Mouse (Mus musculus): ENCODE data around the gene Elfn1.
"Not testable (repeated sequence)": the region's sequence is repeated elsewhere in the genome, so short reads cannot be mapped to it uniquely, and the experiment has no call there.

Elfn1 gene

GRCm38 (mm10) chr5:139964391-139964790 lies 56.6 kb downstream of the Elfn1 start:
- in situ Hi-C loops (cut with MboI; ENCODE audit: unreplicated experiment in 2 of 2) = no loop called here

GRCm38 (mm10) chr5:139965596-139965995 lies 57.9 kb downstream of the Elfn1 start:
- in situ Hi-C loops (cut with MboI; ENCODE audit: unreplicated experiment in 2 of 2) = no loop called here

GRCm38 (mm10) chr5:139969151-139969948 lies 61.6 kb downstream of the Elfn1 start:
- in situ Hi-C loops (cut with MboI; ENCODE audit: unreplicated experiment in 2 of 2) = no loop called here

DNA sequence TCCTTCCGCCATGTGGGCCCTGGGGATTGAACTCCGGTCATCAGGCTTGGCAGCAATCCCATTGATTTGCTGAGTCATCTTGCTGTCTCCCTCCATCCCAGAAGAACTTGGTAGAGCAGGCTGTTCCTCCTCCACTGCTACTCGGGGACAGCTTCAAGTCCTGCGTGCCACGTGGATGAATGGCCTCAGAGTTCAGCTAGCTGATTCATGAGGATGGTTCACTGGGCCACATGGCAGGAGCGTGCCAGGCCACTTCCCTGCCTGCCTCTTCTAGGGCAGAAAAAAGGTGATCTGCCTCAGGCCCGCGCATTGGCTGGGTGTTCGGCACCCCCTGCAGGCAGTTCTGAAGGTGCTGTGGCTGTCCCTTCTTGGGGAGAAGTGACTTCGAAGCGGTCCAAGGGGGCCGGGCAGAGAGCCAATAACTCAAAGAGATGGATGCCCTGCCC lies 62.5 kb downstream of the Elfn1 start:
- in situ Hi-C loops (cut with MboI; ENCODE audit: unreplicated experiment in 2 of 2) = no loop called here

DNA sequence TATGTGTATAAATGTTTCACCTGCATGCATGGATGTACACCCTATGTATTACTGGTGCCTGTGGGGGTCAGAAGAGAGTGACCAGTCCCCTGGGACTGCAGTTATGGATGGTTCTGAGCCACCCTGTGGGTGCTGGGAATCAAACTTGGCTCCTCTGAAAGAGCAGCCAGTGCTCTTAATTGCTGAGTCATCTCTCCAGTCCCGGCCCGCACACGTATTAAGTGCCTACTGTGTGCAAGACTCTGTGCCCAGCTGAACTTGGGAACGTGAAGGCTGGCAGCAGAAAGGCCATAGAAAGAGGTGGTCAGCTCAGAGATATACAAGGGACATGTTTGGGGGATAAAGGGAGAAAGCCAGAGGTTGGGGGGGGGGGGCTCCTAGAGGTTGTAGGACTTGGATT lies 68.8 kb downstream of the Elfn1 start:
- in situ Hi-C loops (cut with MboI; ENCODE audit: unreplicated experiment in 2 of 2) = no loop called here

- in situ Hi-C loops (cut with MboI; ENCODE audit: unreplicated experiment in 2 of 2) = no loop called here
Measured at GRCm38 (mm10) chr5:139977476-139977875, 69.7 kb downstream of the Elfn1 start.

- in situ Hi-C loops (cut with MboI; ENCODE audit: unreplicated experiment in 2 of 2) = no loop called here
Measured at GRCm38 (mm10) chr5:139978525-139979276, 71.0 kb downstream of the Elfn1 start.

GRCm38 (mm10) chr5:139979371-139979770 lies 71.6 kb downstream of the Elfn1 start:
- in situ Hi-C loops (cut with MboI; ENCODE audit: unreplicated experiment in 2 of 2) = no loop called here

- in situ Hi-C loops (cut with MboI; ENCODE audit: unreplicated experiment in 2 of 2) = no loop called here
Measured at GRCm38 (mm10) chr5:139981976-139982375, 74.2 kb downstream of the Elfn1 start.

GRCm38 (mm10) chr5:139985073-139985746 lies 77.5 kb downstream of the Elfn1 start:
- in situ Hi-C loops (cut with MboI; ENCODE audit: unreplicated experiment in 2 of 2) = no loop called here

DNA sequence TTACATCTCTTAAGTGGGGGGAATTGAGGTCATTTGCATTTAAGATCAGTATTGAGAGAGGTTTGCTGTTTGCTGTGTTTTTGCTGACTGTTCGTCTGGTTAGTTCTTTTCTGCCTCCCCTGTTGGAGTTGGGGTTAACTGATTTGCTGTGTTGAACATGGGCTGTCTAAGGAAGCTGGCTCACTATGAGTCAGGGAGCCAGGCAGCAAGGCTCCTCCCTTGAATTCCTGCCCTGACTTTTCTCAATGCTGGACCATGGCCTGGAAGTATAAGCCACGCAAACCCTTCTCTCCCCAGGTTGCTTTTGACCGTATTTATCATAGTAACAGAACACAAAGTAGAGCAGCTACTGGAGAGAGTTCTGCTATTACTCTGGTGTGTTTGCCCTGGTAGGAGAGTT lies 83.8 kb downstream of the Elfn1 start:
- in situ Hi-C loops (cut with MboI; ENCODE audit: unreplicated experiment in 2 of 2) = no loop called here

- in situ Hi-C loops (cut with MboI; ENCODE audit: unreplicated experiment in 2 of 2) = not testable (repeated sequence)
Measured at GRCm38 (mm10) chr5:139998321-139998720, 90.6 kb downstream of the Elfn1 start.

- in situ Hi-C loops (cut with MboI; ENCODE audit: unreplicated experiment in 2 of 2) = no loop called here
Measured at GRCm38 (mm10) chr5:139998916-139999315, 91.2 kb downstream of the Elfn1 start.

GRCm38 (mm10) chr5:140002541-140002940 lies 94.8 kb downstream of the Elfn1 start:
- in situ Hi-C loops (cut with MboI; ENCODE audit: unreplicated experiment in 2 of 2) = no loop called here

GRCm38 (mm10) chr5:140006861-140007260 lies 99.1 kb downstream of the Elfn1 start:
- in situ Hi-C loops (cut with MboI; ENCODE audit: unreplicated experiment in 2 of 2) = no loop called here

- in situ Hi-C loops (cut with MboI; ENCODE audit: unreplicated experiment in 2 of 2) = no loop called here
Measured at GRCm38 (mm10) chr5:140007656-140008522, 100.1 kb downstream of the Elfn1 start.

DNA sequence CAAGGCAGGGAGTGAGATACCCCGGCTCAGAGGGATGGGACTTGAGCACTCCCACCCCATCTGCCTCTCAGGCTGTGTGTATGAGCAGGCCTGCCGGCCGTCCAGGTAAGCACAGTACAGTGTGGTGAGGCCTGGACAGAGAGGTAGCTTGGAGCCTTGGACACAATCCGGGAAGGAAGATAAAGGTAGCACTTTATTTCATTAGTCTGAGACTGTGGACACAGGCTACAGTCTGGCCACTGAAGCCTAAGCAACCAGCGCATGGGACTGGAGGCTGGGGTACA lies 100.7 kb downstream of the Elfn1 start:
- in situ Hi-C loops (cut with MboI; ENCODE audit: unreplicated experiment in 2 of 2) = no loop called here

DNA sequence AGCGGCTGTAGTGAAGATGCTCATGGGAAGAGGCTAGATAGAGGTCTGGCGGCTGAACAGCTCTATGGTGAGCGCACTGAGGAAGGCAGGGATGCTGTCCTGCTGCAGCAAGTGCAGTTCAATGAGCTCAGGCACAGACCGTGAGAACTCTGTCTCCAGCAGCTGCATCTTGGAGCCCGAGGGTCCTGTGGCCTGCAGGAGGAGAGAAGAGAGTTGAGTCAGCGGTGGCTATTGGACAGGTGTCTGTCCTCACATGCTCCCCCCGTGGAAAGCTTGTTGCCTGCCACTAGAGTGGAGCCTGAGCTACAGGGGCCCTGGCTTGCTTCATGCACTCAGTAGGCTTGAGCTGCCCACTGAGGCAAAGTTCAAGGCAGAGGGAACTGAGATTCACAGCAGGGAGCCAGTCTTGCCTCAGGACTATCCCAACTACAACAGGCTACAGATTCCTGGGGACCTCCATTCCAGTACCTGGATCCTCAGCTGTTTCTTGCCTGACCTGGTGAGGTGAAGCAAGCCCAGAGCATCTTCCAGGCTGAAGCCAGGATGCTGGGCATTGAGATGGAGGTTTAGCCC lies 101.4 kb downstream of the Elfn1 start:
- in situ Hi-C loops (cut with MboI; ENCODE audit: unreplicated experiment in 2 of 2) = no loop called here

DNA sequence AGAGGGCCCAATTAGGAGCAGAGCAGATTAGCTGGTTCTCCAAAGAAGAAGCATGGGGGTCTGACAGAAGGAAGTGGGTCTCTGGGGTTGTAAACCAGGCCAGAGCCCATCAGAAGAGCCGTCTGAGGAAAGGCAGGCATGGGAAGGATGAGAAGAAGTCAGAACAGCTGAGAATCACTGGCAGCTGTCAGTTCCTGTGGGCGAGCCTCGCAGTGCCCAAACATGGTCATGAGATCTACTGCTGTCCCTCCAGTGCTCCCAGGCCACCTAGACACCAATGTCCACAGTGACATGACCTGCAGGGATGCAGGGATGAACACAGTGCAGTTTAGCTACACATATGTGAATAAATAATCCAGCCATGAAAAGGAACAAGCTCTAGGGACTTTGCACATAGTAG lies 102.7 kb downstream of the Elfn1 start:
- in situ Hi-C loops (cut with MboI; ENCODE audit: unreplicated experiment in 2 of 2) = no loop called here

DNA sequence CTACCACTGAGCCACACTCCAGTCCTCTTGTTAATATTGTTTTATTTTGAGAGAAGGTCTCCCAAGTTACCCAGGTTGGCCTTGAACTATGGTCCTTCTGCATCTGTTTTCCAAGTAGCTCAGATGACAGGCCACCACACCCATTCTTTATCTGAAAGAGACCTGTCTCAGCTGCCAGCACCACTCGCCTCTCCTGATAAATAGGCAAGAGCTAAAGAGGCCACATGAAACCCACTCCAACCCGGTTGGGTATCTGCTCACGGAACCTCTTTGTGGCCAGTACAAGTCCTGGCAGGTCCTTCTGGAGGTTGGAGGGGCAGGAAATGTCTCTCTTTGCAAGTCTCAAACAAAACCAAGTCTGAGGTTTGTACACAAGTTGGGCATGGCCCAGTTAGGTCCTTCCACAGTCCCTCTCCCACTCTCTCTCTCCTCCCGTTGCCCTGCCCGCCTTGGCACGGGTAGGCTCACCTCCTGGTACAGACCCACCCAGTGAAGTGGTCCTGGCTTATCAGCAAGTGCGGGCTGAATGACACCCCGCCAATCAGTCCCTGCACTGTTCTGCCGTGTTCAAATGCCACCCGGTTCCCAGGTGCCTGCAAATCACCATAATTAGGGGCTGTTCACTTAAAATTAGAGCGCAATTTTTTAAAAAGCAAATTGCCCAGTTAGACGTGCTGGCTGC lies 104.7 kb downstream of the Elfn1 start:
- in situ Hi-C loops (cut with MboI; ENCODE audit: unreplicated experiment in 2 of 2) = no loop called here
